Mouse (Mus musculus): ENCODE measurements at regions not wholly inside any gene's neighbourhood (a gene's known extent, or its start where the extent isn't known, plus 50 kb on each side); places are given as distances from the start of the nearest gene placed in this dataset.
"Not testable (repeated sequence)": the region's sequence is repeated elsewhere in the genome, so short reads cannot be mapped to it uniquely, and the experiment has no call there.

DNA sequence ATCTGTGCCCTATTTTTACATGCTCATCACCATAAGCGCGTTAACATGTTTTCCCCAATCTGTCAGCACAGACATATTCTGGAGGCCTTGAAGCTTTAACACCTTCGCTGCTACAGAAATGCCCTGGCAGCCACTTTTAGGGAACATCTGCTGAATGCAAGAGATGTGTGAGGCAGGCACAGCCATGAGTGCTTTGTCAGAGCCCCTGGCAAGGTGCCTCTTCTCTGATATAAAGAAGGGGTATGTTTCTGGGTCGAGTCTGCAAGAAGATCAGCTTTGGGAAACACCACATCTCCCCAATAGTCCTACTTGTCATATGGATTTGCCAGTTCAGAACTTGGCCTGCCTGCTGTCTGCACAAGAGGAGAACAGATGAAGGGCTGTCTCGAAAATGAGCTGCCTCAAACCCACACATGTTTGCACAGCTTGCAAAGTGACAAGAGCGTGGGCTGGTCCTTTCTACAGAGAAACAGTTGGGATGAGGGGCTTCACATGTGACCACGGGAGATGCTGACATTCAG, 1263.3 kb upstream of the Klhl29 start:
- peak; percentile 81 to 83 for DNase-seq (ENCODE audit: low spot score in 2 of 2)

DNA sequence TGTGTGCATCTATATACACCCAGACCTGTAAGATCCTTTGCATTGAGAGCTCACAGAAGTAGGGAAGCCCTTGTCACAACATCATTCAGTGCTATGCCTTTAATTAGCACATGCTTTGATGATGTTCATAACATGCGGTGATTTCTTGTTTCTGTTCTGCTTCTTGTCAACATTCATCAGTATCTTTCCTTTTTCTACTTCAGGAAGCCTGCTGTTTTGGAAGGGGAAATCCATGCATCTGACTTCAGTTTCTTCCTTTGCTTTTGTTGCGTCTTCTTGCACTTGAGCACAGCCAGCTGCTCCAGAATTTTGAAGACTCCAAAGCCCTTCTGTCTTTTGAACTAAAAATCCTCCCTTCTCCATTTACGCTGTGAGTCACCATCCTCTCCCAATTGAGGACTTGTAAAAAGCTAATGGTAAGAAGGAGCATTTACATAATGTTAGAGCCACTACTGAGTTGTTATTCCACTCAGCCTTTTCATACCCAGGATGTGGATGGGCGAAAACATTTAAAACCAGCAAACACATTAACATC, 1262.4 kb upstream of the Klhl29 start:
- peak; percentile 8 to 36 for DNase-seq (ENCODE audit: low spot score in 2 of 2)

DNA sequence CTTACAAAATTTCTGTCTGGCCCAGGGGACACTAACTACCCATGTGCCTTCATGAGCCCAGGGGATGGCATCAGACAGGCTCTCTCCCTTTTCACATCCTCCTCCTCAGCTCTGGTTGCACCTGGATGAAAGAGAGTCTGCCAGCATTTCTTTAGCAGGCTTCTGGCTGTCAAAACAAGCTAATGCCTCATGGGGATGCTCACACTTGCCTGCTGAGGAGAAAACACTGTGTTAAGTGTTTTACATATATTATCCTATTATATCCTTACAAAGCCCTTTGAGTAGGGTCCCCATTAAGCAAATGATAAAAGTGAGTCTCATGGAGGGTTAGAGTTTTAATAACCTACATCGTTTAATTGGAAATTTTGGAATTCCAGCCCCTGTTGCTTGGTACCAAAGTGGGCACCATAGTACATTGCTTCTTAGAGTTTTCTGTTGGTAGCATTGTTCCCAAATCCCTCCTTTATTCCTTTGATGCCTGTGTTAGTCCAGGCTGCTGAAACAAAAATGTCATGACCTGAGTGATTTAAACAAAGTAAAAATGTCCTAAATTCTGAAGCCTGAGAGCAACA, 1247.2 kb upstream of the Klhl29 start:
- no peak for DNase-seq (ENCODE audit: low spot score in 2 of 2)

DNA sequence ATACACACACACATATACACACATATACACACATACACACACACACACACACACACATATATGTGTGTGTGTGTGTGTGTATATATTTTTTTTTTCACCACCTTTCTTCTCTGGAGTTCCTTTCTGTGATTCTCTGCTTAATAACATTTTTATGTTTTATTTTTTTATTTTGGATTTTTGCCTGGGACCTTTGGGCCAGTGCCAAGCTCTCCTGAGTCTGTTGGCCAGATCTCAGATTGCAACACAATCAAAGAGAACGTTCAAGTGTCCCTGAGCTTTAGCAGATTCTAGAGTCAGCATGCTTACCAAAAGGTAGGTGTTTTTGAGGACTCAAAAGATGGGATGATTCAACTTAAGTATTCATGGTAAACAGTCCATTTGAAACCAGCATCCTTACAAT, 1225.6 kb upstream of the Klhl29 start:
- no peak for DNase-seq (ENCODE audit: low spot score in 2 of 2)

DNA sequence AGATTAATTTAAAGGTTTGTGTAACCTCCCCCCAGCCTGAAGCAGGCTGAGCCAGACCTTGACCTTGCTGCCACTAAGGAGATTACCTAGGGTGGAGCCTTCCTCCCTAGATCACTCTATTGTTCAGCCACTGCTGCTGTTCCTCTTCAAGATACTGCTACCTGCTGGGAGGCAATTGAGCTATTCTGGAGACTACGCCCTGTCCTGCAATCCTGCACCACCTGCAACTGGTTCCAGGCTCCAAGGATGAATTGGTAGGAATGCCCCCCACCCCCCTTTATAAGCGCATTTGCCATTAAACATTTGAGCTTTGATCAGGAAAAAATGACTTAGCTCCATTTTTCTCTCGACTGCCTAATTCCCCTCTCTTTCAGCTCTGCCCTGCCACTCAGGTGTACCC, 1220.0 kb upstream of the Klhl29 start:
- DNase-seq (ENCODE audit: low spot score in 2 of 2): not testable (repeated sequence)

DNA sequence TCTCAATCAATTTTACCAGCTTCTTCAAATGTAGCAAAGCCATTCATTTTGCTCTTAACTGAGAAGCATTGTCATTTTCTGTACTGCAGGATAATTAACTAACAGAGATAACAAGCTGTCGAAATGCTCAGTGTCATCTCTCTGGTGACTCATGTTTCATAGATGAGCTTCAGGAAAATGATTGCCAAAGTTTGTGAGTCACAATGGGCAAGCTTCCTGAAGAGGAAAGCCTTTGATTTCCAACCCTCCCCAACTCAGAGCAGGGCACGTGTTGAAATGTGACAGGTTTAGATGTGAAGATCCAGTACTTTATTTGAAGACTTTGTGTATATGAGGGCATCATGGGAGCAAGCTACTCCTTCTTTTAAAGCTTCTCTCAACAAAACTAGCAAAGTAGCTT, 1214.7 kb upstream of the Klhl29 start:
- peak; percentile 12 to 33 for DNase-seq (ENCODE audit: low spot score in 2 of 2)

DNA sequence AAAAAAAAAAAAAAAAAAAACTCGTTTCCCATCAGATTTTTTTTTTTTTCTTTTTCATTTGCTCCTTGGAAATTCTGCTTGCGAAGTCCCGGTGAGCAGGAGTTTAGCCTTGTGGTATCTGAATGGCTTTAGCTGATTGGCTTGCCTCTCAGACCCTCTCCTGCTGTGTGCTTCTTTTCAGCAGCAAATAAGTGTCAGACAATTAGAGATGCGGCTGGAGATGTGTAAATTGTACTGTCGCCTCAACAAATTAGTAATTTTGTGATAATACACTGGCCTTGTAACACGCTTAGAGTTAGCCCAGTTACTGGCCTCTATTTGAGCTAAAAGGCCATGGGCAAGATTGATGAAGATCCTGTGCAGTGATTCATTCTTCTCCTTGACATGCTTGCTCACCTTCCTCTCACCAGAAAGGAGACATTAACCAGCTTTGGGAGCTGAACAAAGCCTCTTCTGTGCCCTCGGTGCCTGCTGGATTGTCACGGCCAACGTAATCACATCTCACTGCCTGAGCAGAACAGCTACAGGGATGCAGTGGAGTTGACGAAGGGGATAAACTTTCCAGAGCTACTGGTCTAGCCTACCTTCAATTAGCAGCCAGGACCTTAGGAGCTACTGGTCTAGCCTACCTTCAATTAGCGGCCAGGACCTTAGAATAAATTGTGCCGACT, 1212.7 kb upstream of the Klhl29 start:
- DNase-seq (ENCODE audit: low spot score in 2 of 2): no peak

DNA sequence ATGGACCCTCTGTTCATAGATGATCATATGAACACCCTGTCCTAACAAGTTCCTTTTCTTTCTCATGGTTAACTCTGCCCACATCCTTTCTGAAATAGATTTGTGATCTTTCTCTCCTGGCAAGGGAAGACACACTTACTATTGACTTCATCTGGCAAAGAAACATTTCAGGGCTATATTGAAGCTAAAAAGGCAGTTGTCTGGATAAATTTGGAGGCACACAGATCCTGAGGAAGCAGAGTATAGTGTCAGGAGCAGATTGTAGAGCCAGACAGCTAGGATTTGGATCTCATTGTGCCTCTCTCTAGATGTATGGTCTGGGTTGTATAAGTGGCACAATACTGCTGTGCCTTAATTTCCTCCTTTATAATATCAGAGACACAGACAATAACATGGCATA, 1204.7 kb upstream of the Klhl29 start:
- DNase-seq (ENCODE audit: low spot score in 2 of 2): peak in 1 of 2 experiments; percentile 6

DNA sequence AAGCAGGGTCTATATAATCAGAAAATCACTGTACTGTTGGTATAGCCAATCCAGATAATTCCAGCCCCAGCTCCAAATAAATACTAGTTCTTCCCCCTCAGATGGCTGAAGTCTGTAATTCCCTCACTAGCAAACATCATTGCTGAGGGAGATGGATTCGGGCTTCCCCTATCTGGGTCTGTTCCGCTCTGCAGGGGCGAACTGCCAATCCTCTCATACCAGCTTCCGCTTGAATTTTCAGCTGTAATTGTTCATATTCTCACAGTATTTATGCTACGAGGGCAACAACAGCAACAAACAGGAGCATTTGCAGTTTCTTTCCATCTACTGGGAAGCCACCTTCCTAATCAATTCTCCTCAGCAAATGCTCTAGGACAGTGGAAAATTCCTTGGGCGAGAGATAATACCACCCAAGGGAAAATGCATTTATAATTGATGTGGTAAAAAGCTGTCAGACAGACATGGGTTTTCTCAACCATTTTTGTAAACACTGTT, 1201.4 kb upstream of the Klhl29 start:
- DNase-seq (ENCODE audit: low spot score in 2 of 2): peak in 1 of 2 experiments; percentile 5
